Mouse (Mus musculus): ENCODE results near the gene Adamtsl1. TPM values are rescaled to one million over a fixed set of nuclear protein-coding genes. Genes with fewer than 3 reads are reported as not detected.

Adamtsl1 gene
- total and polyA plus RNA-seq, 3 experiments, result 0.05 TPM; not detected in 2

GRCm38 (mm10) chr4:86396672-86397288 lies 882.8 kb downstream of the Adamtsl1 start:
- no peak for ATAC-seq (ENCODE audit: extremely low read depth, insufficient number of reproducible peaks, low FRiP score, poor library complexity, severe bottlenecking)
- H3K4me1 ChIP-seq (ENCODE audit: insufficient read depth, low read depth, low read length), result no peaks in the 10 kb centered on the region
- no peaks in the 10 kb centered on the region for H3K9me3 ChIP-seq (replicated peaks)
- H3K4me3 ChIP-seq (ENCODE audit: low read depth, low read length), result no peak overlapping the region
- no peak for DNase-seq (ENCODE audit: low spot score)
- no peak for TF ChIP-seq POLR2AphosphoS5 (IDR thresholded peaks at IDR 0.05; ENCODE audit: insufficient replicate concordance, low read depth, low read length)
- no peak for TF ChIP-seq TAL1 (conservative IDR thresholded peaks at IDR 0.05; ENCODE audit: low read depth, low read length)
- no peak for TF ChIP-seq GATA2 (IDR thresholded peaks at IDR 0.05; ENCODE audit: borderline replicate concordance, low read depth, low read length)
- no peak for TF ChIP-seq GATA1 (IDR thresholded peaks at IDR 0.05; ENCODE audit: borderline replicate concordance, low read length)
- no peaks in the 10 kb centered on the region for H3K27me3 ChIP-seq (ENCODE audit: insufficient read depth, low read length)
- H3K36me3 ChIP-seq (replicated peaks), result no peaks in the 10 kb centered on the region

DNA sequence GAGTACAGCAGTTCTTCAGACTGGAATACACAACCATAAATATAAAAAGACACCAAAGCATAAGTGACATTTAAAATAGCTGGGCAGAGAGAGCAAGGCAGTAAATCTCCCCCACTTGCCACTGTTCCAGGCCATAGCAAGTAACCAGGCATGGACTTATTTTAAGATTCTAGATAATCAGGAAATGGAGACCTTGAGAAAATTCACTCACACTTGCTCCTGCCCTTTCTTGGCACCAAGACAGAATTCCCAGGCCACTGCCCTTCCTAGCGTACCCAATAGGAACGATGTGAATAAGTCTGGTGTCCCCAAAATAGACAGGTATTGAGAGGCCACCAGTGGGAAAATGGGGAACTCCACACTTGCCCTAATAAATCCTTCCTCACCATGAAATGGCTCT lies 883.5 kb downstream of the Adamtsl1 start:
- Histone ChIP-seq H3K4me3 (ENCODE audit: low read depth, low read length) (no peak overlapping the region), H3K27me3 (ENCODE audit: insufficient read depth, low read length) (no peaks in the 10 kb centered on the region), H3K9me3 (replicated peaks) (no peaks in the 10 kb centered on the region), H3K4me1 (ENCODE audit: insufficient read depth, low read depth, low read length) (no peaks in the 10 kb centered on the region), H3K36me3 (replicated peaks) (no peaks in the 10 kb centered on the region)
- TF ChIP-seq CTCF (IDR thresholded peaks at IDR 0.05; ENCODE audit: low read depth, low read length) (no peak), GATA1 (IDR thresholded peaks at IDR 0.05; ENCODE audit: borderline replicate concordance, low read length) (no peak), POLR2AphosphoS5 (IDR thresholded peaks at IDR 0.05; ENCODE audit: insufficient replicate concordance, low read depth, low read length) (no peak), TAL1 (conservative IDR thresholded peaks at IDR 0.05; ENCODE audit: low read depth, low read length) (no peak), GATA2 (IDR thresholded peaks at IDR 0.05; ENCODE audit: borderline replicate concordance, low read depth, low read length) (no peak)
- ATAC-seq (ENCODE audit: extremely low read depth, insufficient number of reproducible peaks, low FRiP score, poor library complexity, severe bottlenecking) (no peak), DNase-seq (ENCODE audit: low spot score) (no peak)

DNA sequence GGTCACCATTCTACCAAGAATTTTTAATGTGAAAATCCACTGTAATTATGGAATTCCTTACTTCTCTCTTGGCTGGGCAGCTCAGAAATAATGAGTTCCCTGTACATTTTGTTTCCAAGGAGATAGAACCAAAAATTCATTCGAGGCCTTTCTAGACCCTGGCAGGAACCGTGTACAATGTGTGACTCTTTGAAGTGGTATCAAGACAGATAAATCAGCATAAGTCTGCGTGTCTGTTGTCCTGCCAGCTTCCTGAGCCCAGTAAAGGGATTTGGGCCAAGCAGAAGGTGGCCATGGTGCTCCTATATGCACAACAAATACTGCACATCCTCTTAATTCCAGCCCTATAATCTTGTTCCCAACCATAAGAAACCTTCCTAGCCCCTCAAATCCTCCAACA lies 887.1 kb downstream of the Adamtsl1 start:
- H3K9me3 ChIP-seq (replicated peaks), result no peaks in the 10 kb centered on the region
- H3K4me1 ChIP-seq (ENCODE audit: insufficient read depth, low read depth, low read length), result no peaks in the 10 kb centered on the region
- H3K4me3 ChIP-seq (ENCODE audit: low read depth, low read length), result no peak overlapping the region
- no peaks in the 10 kb centered on the region for H3K36me3 ChIP-seq (replicated peaks)
- H3K27me3 ChIP-seq (ENCODE audit: insufficient read depth, low read length), result no peaks in the 10 kb centered on the region
- ATAC-seq (ENCODE audit: extremely low read depth, insufficient number of reproducible peaks, low FRiP score, poor library complexity, severe bottlenecking) (no peak), DNase-seq (ENCODE audit: low spot score) (no peak)
- no peak for TF ChIP-seq CTCF (IDR thresholded peaks at IDR 0.05; ENCODE audit: low read depth, low read length)
- TF ChIP-seq TAL1 (conservative IDR thresholded peaks at IDR 0.05; ENCODE audit: low read depth, low read length), result no peak
- no peak for TF ChIP-seq GATA2 (IDR thresholded peaks at IDR 0.05; ENCODE audit: borderline replicate concordance, low read depth, low read length)
- no peak for TF ChIP-seq GATA1 (IDR thresholded peaks at IDR 0.05; ENCODE audit: borderline replicate concordance, low read length)
- TF ChIP-seq POLR2AphosphoS5 (IDR thresholded peaks at IDR 0.05; ENCODE audit: insufficient replicate concordance, low read depth, low read length), result no peak

- Histone ChIP-seq H3K36me3 (replicated peaks) (no peaks in the 10 kb centered on the region), H3K4me1 (ENCODE audit: insufficient read depth, low read depth, low read length) (no peaks in the 10 kb centered on the region), H3K4me3 (ENCODE audit: low read depth, low read length) (no peak overlapping the region), H3K27me3 (ENCODE audit: insufficient read depth, low read length) (no peaks in the 10 kb centered on the region), H3K9me3 (replicated peaks) (no peaks in the 10 kb centered on the region)
- ATAC-seq (ENCODE audit: extremely low read depth, insufficient number of reproducible peaks, low FRiP score, poor library complexity, severe bottlenecking) (no peak), DNase-seq (ENCODE audit: low spot score) (no peak)
- TF ChIP-seq CTCF (IDR thresholded peaks at IDR 0.05; ENCODE audit: low read depth, low read length) (no peak), POLR2AphosphoS5 (IDR thresholded peaks at IDR 0.05; ENCODE audit: insufficient replicate concordance, low read depth, low read length) (no peak)
These were observed 892.7 kb downstream of the Adamtsl1 start for GRCm38 (mm10) chr4:86406501-86407199.

DNA sequence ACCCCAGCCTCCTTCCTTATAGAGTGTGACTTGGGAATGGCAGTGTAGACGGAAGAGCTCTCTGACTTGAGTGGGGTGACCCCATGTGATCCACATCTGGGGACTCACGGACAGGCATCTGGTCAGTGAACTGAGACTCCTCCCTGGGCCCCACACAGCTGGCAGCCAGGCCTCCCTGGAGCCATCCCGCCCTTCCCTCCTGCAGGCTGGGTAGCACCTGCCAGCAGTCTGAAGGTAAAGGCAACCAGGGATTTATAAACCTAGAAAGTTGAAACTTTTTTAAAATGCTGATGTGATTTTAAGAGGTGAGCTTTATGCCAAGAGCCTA lies 893.2 kb downstream of the Adamtsl1 start:
- H3K27me3 ChIP-seq (ENCODE audit: insufficient read depth, low read length), result no peaks in the 10 kb centered on the region
- TF ChIP-seq POLR2AphosphoS5 (IDR thresholded peaks at IDR 0.05; ENCODE audit: insufficient replicate concordance, low read depth, low read length) (no peak), GATA2 (IDR thresholded peaks at IDR 0.05; ENCODE audit: borderline replicate concordance, low read depth, low read length) (no peak), CTCF (IDR thresholded peaks at IDR 0.05; ENCODE audit: low read depth, low read length) (no peak), TAL1 (conservative IDR thresholded peaks at IDR 0.05; ENCODE audit: low read depth, low read length) (no peak), GATA1 (IDR thresholded peaks at IDR 0.05; ENCODE audit: borderline replicate concordance, low read length) (no peak)
- DNase-seq (ENCODE audit: low spot score) (no peak), ATAC-seq (ENCODE audit: extremely low read depth, insufficient number of reproducible peaks, low FRiP score, poor library complexity, severe bottlenecking) (no peak)
- H3K4me3 ChIP-seq (ENCODE audit: low read depth, low read length), result no peak overlapping the region
- no peaks in the 10 kb centered on the region for H3K36me3 ChIP-seq (replicated peaks)
- no peaks in the 10 kb centered on the region for H3K9me3 ChIP-seq (replicated peaks)
- H3K4me1 ChIP-seq (ENCODE audit: insufficient read depth, low read depth, low read length), result no peaks in the 10 kb centered on the region

DNA sequence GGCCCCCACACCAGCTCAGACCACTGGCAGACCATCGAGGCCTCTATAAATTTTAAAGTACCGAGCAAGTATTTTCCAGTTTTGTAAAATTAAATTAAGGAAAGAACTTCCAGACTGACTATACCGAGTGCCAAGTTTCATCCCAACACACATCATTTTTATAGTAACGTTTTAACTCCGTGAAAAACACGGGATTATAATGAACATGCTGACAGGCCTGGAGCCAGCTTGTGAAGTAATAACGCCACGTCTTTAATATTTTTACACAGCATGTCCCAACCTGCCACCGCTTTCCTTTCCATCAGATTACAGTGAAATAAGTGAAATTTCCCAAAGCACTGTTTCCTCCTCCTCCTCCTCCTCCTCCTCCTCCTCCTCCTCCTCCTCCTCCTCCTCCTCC lies 894.4 kb downstream of the Adamtsl1 start:
- no peak for ATAC-seq (ENCODE audit: extremely low read depth, insufficient number of reproducible peaks, low FRiP score, poor library complexity, severe bottlenecking)
- TF ChIP-seq CTCF (IDR thresholded peaks at IDR 0.05; ENCODE audit: low read depth, low read length), result no peak
- TF ChIP-seq TAL1 (conservative IDR thresholded peaks at IDR 0.05; ENCODE audit: low read depth, low read length), result no peak

More for the DNA sequence above, 894.4 kb downstream of the Adamtsl1 start:
- no peaks in the 10 kb centered on the region for H3K27me3 ChIP-seq (ENCODE audit: insufficient read depth, low read length)
- no peaks in the 10 kb centered on the region for H3K9me3 ChIP-seq (replicated peaks)
- H3K36me3 ChIP-seq (replicated peaks), result no peaks in the 10 kb centered on the region
- no peak overlapping the region for H3K4me3 ChIP-seq (ENCODE audit: low read depth, low read length)
- DNase-seq (ENCODE audit: low spot score), result no peak
- H3K4me1 ChIP-seq (ENCODE audit: insufficient read depth, low read depth, low read length), result no peaks in the 10 kb centered on the region

Data from G1E (cell line).